In genomic region chr4:41497995-41498845, GRCm38 (mm10) we compare ENCODE assay signal across 9 mouse cellular contexts. TPM values are rescaled to one million over a fixed set of nuclear protein-coding genes. Genes with fewer than 3 reads are reported as not detected.
A peak's percentile ranks its signal among the peaks of the same experiment; 100 is the strongest.
DNase-seq lines count a peak whose midpoint lies in the region; ATAC-seq and TF ChIP-seq lines count a peak whose summit lies in the region.
"Had no signal": no experiment of that assay in that cellular context is flagged by ENCODE, and none has a peak within 500 bp of the region (broad histone marks: within the 10 kb centered on the region; RNA-seq: fewer than 3 reads in every experiment).

No protein-coding gene starts in this region.

- H3K9ac ChIP-seq in forebrain, postnatal 0 days, result peak overlapping the region; percentile 41; the same call in 1 of the 2 replicates
- H3K9ac ChIP-seq in liver, embryonic 16.5 days (ENCODE audit: low read depth, low read length), result no peak overlapping the region

- H3K9me3 ChIP-seq in heart, embryonic 10.5 days, result no peaks in the 10 kb centered on the region
- no peaks in the 10 kb centered on the region for H3K9me3 ChIP-seq in forebrain, postnatal 0 days (ENCODE audit: low read length)
- no peaks in the 10 kb centered on the region for H3K9me3 ChIP-seq in liver, embryonic 16.5 days (replicated peaks; ENCODE audit: control insufficient read depth, low read length)

- H3K27ac ChIP-seq in heart, embryonic 10.5 days, result 0 out of 2 replicates have a peak overlapping the region, but pooled peaks have one; percentile 52
- H3K27ac ChIP-seq in forebrain, postnatal 0 days (ENCODE audit: low read depth, low read length), result no peak overlapping the region
- no peak overlapping the region for H3K27ac ChIP-seq in liver, embryonic 16.5 days (ENCODE audit: low read length)
- no peak overlapping the region; the same call in 1 of the 2 replicates for H3K27ac ChIP-seq in left cerebral cortex, adult 2 months

- H3K36me3 ChIP-seq in heart, embryonic 10.5 days, result no peaks in the 10 kb centered on the region
- no peaks in the 10 kb centered on the region for H3K36me3 ChIP-seq in forebrain, postnatal 0 days (ENCODE audit: insufficient read depth)
- H3K36me3 ChIP-seq in liver, embryonic 16.5 days (ENCODE audit: control insufficient read depth, insufficient read depth), result no peaks in the 10 kb centered on the region

- 7% methylated on average over 72 of the region's 72 CpGs for WGBS in heart, embryonic 10.5 days
- 18% methylated on average over 72 of the region's 72 CpGs for WGBS in forebrain, postnatal 0 days
- 5% methylated on average over 72 of the region's 72 CpGs for WGBS in liver, embryonic 16.5 days (ENCODE audit: insufficient replicate concordance)

- intact Hi-C loops in left cerebral cortex, adult 2 months (cut with DNase I), result loop anchor here (2.0 kb wide), 1 partner anchor 17 kb away; no protein-coding TSS in a partner anchor

- peak overlapping the region; percentile 56 for H3K4me3 ChIP-seq in heart, embryonic 10.5 days
- H3K4me3 ChIP-seq in forebrain, postnatal 0 days (ENCODE audit: low read depth, low read length), result peak overlapping the region; percentile 32
- peak overlapping the region; percentile 16 for H3K4me3 ChIP-seq in liver, embryonic 16.5 days (ENCODE audit: low read depth, low read length)
- no peak overlapping the region; the same call in 1 of the 2 replicates for H3K4me3 ChIP-seq in left cerebral cortex, adult 2 months

- no peak for DNase-seq in heart, embryonic 10.5 days (ENCODE audit: low spot score)
- DNase-seq in heart, postnatal 4 days, result no peak
- peak; percentile 27 for DNase-seq in ES-CJ7 (ENCODE audit: low read depth, low spot score)
- no peak for DNase-seq in forebrain, postnatal 0 days
- no peak for DNase-seq in yolk sac, embryonic 10.5 days (ENCODE audit: low spot score)
- DNase-seq in left cerebral cortex, adult 2 months (ENCODE audit: extremely low spot score in 1 of 2, low spot score in 2 of 2), result no peak
- DNase-seq in frontal cortex, adult 2 months (ENCODE audit: extremely low spot score in 1 of 2, low spot score in 1 of 2), result no peak
- DNase-seq: cerebellum, adult 18-20 months had no signal

- H3K4me2 ChIP-seq in forebrain, postnatal 0 days (ENCODE audit: low read depth), result peak overlapping the region; percentile 46
- peak overlapping the region; percentile 26 for H3K4me2 ChIP-seq in liver, embryonic 16.5 days (ENCODE audit: low read depth, low read length)

- H3K27me3 ChIP-seq in heart, embryonic 10.5 days (ENCODE audit: insufficient read depth, poor library complexity, severe bottlenecking), result peaks cover 94% of the 10 kb centered on the region
- H3K27me3 ChIP-seq in forebrain, postnatal 0 days (ENCODE audit: insufficient read depth, low read length), result peaks cover 32% of the 10 kb centered on the region
- H3K27me3 ChIP-seq in liver, embryonic 16.5 days (ENCODE audit: control insufficient read depth, insufficient read depth, low read depth, low read length), result peaks cover 63% of the 10 kb centered on the region

- no peak for TF ChIP-seq CTCF in forebrain, postnatal 0 days (IDR thresholded peaks at IDR 0.05; ENCODE audit: low read depth)
- TF ChIP-seq CTCF in left cerebral cortex, adult 2 months (IDR thresholded peaks at IDR 0.05), result no peak

- no peak for ATAC-seq in forebrain, postnatal 0 days
- no peak for ATAC-seq in liver, embryonic 16.5 days (ENCODE audit: low read depth)

- H3K4me1 ChIP-seq in heart, embryonic 10.5 days, result peaks cover 35% of the 10 kb centered on the region
- 0 out of 2 replicates have a peak, but pooled peaks cover 9% of the 10 kb centered on the region for H3K4me1 ChIP-seq in forebrain, postnatal 0 days (ENCODE audit: insufficient read depth)
- peaks cover 20% of the 10 kb centered on the region for H3K4me1 ChIP-seq in liver, embryonic 16.5 days (ENCODE audit: control insufficient read depth, low read depth, low read length)

RNA-seq across cellular contexts. Expression of gene AI464131, which starts 4.7 kb away (rescaled TPM):
- 2.9 and 3.2 TPM in 2 replicates for polyA plus RNA-seq in heart, embryonic 10.5 days (2016; fragmentation: Nextera tagmentation; extraction: Ambion mirVana)
- total RNA-seq in heart, postnatal 4 days (2021), result 10 to 100 TPM in 1 of 2 experiments, 1 to 10 TPM in 1; 9.2 to 10.7 TPM
- total RNA-seq in forebrain, postnatal 0 days (2014; rRNA removed), result 14.7 and 16.0 TPM in 2 replicates
- 4.7 and 8.2 TPM in 2 replicates for polyA plus RNA-seq in forebrain, postnatal 0 days (2015; fragmentation: Nextera tagmentation; extraction: Ambion mirVana)
- polyA plus RNA-seq in liver, embryonic 16.5 days (2015; fragmentation: Nextera tagmentation; extraction: Ambion mirVana), result 1.6 and 1.8 TPM in 2 replicates
- total RNA-seq in left cerebral cortex, adult 2 months (2021), result 10 to 100 TPM; 27.1 to 28.1 TPM
- 22.6 and 23.6 TPM in 2 replicates for polyA plus RNA-seq in frontal cortex, adult 2 months (2012; rRNA removed)

RNA-seq across cellular contexts. Expression of gene 1110017D15Rik, which starts 18.9 kb away (rescaled TPM):
- polyA plus RNA-seq in heart, embryonic 10.5 days (2016; fragmentation: Nextera tagmentation; extraction: Ambion mirVana), result 1.0 TPM in 1 of 2 replicates, not detected in the other
- not detected for total RNA-seq in heart, postnatal 4 days (2021)
- 11.8 and 15.6 TPM in 2 replicates for total RNA-seq in forebrain, postnatal 0 days (2014; rRNA removed)
- 21.1 and 21.7 TPM in 2 replicates for polyA plus RNA-seq in forebrain, postnatal 0 days (2015; fragmentation: Nextera tagmentation; extraction: Ambion mirVana)
- not detected in 2 replicates for polyA plus RNA-seq in liver, embryonic 16.5 days (2015; fragmentation: Nextera tagmentation; extraction: Ambion mirVana)
- total RNA-seq in left cerebral cortex, adult 2 months (2021), result 1 to 10 TPM; 5.2 to 6.1 TPM
- 10.1 and 10.6 TPM in 2 replicates for polyA plus RNA-seq in frontal cortex, adult 2 months (2012; rRNA removed)

RNA-seq across cellular contexts. Expression of gene Nudt2, which starts 33.3 kb away (rescaled TPM):
- 48.1 and 56.6 TPM in 2 replicates for polyA plus RNA-seq in heart, embryonic 10.5 days (2016; fragmentation: Nextera tagmentation; extraction: Ambion mirVana)
- 10 to 100 TPM; 26.9 to 27.0 TPM for total RNA-seq in heart, postnatal 4 days (2021)
- total RNA-seq in forebrain, postnatal 0 days (2014; rRNA removed), result 56.0 and 80.3 TPM in 2 replicates
- polyA plus RNA-seq in forebrain, postnatal 0 days (2015; fragmentation: Nextera tagmentation; extraction: Ambion mirVana), result 95.5 and 101 TPM in 2 replicates
- polyA plus RNA-seq in liver, embryonic 16.5 days (2015; fragmentation: Nextera tagmentation; extraction: Ambion mirVana), result 16.9 and 20.5 TPM in 2 replicates
- total RNA-seq in left cerebral cortex, adult 2 months (2021), result 10 to 100 TPM; 25.3 to 28.2 TPM
- 39.5 and 42.0 TPM in 2 replicates for polyA plus RNA-seq in frontal cortex, adult 2 months (2012; rRNA removed)

RNA-seq across cellular contexts. Expression of gene Kif24, which starts 33.5 kb away (rescaled TPM):
- polyA plus RNA-seq in heart, embryonic 10.5 days (2016; fragmentation: Nextera tagmentation; extraction: Ambion mirVana), result 6.9 and 9.1 TPM in 2 replicates
- 1 to 10 TPM; 4.4 to 4.6 TPM for total RNA-seq in heart, postnatal 4 days (2021)
- 2.2 and 4.2 TPM in 2 replicates for total RNA-seq in forebrain, postnatal 0 days (2014; rRNA removed)
- polyA plus RNA-seq in forebrain, postnatal 0 days (2015; fragmentation: Nextera tagmentation; extraction: Ambion mirVana), result 0.78 and 1.8 TPM in 2 replicates
- polyA plus RNA-seq in liver, embryonic 16.5 days (2015; fragmentation: Nextera tagmentation; extraction: Ambion mirVana), result 4.9 and 5.0 TPM in 2 replicates
- 1 to 10 TPM; 1.4 to 1.9 TPM for total RNA-seq in left cerebral cortex, adult 2 months (2021)
- polyA plus RNA-seq in frontal cortex, adult 2 months (2012; rRNA removed), result 0.71 and 0.90 TPM in 2 replicates
